Mouse (Mus musculus) midbrain, postnatal 0 days (tissue): ENCODE data around the gene Entpd1. TPM values are rescaled to one million over a fixed set of nuclear protein-coding genes. Genes with fewer than 3 reads are reported as not detected.

Source experiments
- ATAC-seq: fragments of 200-750 bp; cut with Nextera tagmentation; 2 replicates; pipeline ENCODE4 v1.8.0; 2017; ENCODE audit warnings: moderate number of reproducible peaks, mild to moderate bottlenecking, moderate TSS enrichment, moderate library complexity; ENCODE audit not compliant: low FRiP score
- DNase-seq: peaks from one replicate; pipeline ENCODE4 v3.0.0-alpha.2; 2015; ENCODE audit warnings: low spot score
- H3K27ac ChIP-seq: fragments of 300-500 bp; sonication (generic); 2 replicates; pipeline ENCODE4 v1.5.1; 2014; ENCODE audit warnings: low read depth, mild to moderate bottlenecking, low read length, mixed read lengths
- H3K27me3 ChIP-seq: fragments of 300-500 bp; sonication (generic); 2 replicates; pipeline ENCODE4 v1.6.1; 2014; ENCODE audit warnings: low read length, control low read depth, mixed read lengths; ENCODE audit not compliant: insufficient read depth
- H3K36me3 ChIP-seq: fragments of 300-500 bp; sonication (generic); 2 replicates; pipeline ENCODE4 v1.6.1; 2014; ENCODE audit warnings: low read length, control low read depth, mixed read lengths; ENCODE audit not compliant: insufficient read depth
- H3K4me1 ChIP-seq: fragments of 300-500 bp; sonication (generic); 2 replicates; pipeline ENCODE4 v1.6.1; 2014; ENCODE audit warnings: mild to moderate bottlenecking, control low read depth, antibody characterized with exemption, low read length, mixed read lengths; ENCODE audit not compliant: insufficient read depth
- H3K4me2 ChIP-seq: fragments of 300-500 bp; sonication (generic); 2 replicates; pipeline ENCODE4 v1.6.1; 2014; ENCODE audit warnings: low read depth, mild to moderate bottlenecking, low read length, mixed read lengths; ENCODE audit not compliant: poor library complexity, severe bottlenecking
- H3K4me3 ChIP-seq: fragments of 300-500 bp; sonication (generic); 2 replicates; pipeline ENCODE4 v1.5.1; 2014; ENCODE audit warnings: low read depth, mild to moderate bottlenecking, low read length, moderate library complexity
- H3K9ac ChIP-seq: fragments of 300-500 bp; sonication (generic); replicated peaks from 2 replicates; pipeline ENCODE4 v1.6.1; 2014; ENCODE audit warnings: mild to moderate bottlenecking, low read length, moderate library complexity, mixed read lengths; ENCODE audit not compliant: poor library complexity, severe bottlenecking
- H3K9me3 ChIP-seq: fragments of 300-500 bp; sonication (generic); 2 replicates; pipeline ENCODE4 v1.6.1; 2016; ENCODE audit warnings: low read length, control low read depth
- CTCF ChIP-seq: IDR thresholded peaks from 2 replicates; pipeline ENCODE4 v1.5.1; 2016; ENCODE audit warnings: antibody characterized with exemption, mild to moderate bottlenecking
- WGBS: fragments of 180-500 bp; shearing (Covaris S2); extraction: QIAGEN DNeasy Blood & Tissue Kit; methylation state at CpG from one replicate; pipeline ENCODE4 v1.1.7; 2014; 5-methylcytosine and 5-hydroxymethylcytosine counted together
- polyA plus RNA-seq: library from polyadenylated mRNA; unstranded; fragments of >200 nt; fragmentation: Nextera tagmentation; extraction: Ambion mirVana; gene quantifications from 2 replicates; pipeline ENCODE4 v1.2.1, GENCODE M21; 2015
- total RNA-seq: library from RNA; depleted of rRNA; stranded (reverse); fragments of >200 nt; gene quantifications from 2 replicates; pipeline ENCODE4 v1.2.3, GENCODE M21; 2014

Entpd1 gene
- total and polyA plus RNA-seq, 2 experiments from 2014 or later, result 6.9 to 9.6 TPM

- Histone ChIP-seq H3K9me3 (no peaks in the 10 kb centered on the region), H3K9ac (no peak overlapping the region), H3K4me3 (no peak overlapping the region), H3K4me2 (no peak overlapping the region), H3K4me1 (peaks cover 3% of the 10 kb centered on the region; the same call in 1 of the 2 replicates), H3K36me3 (no peaks in the 10 kb centered on the region), H3K27me3 (no peaks in the 10 kb centered on the region), H3K27ac (no peak overlapping the region)
- 90% methylated on average over 6 of the region's 6 CpGs for WGBS
- no peak for ATAC-seq
- no peak for TF ChIP-seq CTCF
- DNase-seq, result no peak
Observed at GRCm38 (mm10) chr19:40661874-40662273, 49.7 kb downstream of the Entpd1 start.

- Histone ChIP-seq H3K36me3 (no peaks in the 10 kb centered on the region), H3K4me1 (peaks cover 3% of the 10 kb centered on the region; the same call in 1 of the 2 replicates), H3K9me3 (no peaks in the 10 kb centered on the region), H3K4me2 (no peak overlapping the region), H3K4me3 (no peak overlapping the region), H3K27ac (no peak overlapping the region), H3K27me3 (no peaks in the 10 kb centered on the region), H3K9ac (no peak overlapping the region)
- ATAC-seq (no peak), DNase-seq (no peak)
- 66% methylated on average over 2 of the region's 2 CpGs for WGBS
- no peak for TF ChIP-seq CTCF
Observed at GRCm38 (mm10) chr19:40662727-40663126, 50.6 kb downstream of the Entpd1 start.

- Histone ChIP-seq H3K27ac (no peak overlapping the region), H3K4me2 (no peak overlapping the region), H3K9me3 (no peaks in the 10 kb centered on the region), H3K9ac (no peak overlapping the region), H3K27me3 (no peaks in the 10 kb centered on the region), H3K4me1 (0 out of 2 replicates have a peak, but pooled peaks cover 3% of the 10 kb centered on the region), H3K4me3 (no peak overlapping the region), H3K36me3 (no peaks in the 10 kb centered on the region)
- no peak for TF ChIP-seq CTCF
- whole genome bisulfite sequencing, result 88% methylated on average over 7 of the region's 7 CpGs
- ATAC-seq (no peak), DNase-seq (no peak)
Observed at GRCm38 (mm10) chr19:40665778-40666177, 53.6 kb downstream of the Entpd1 start.

GRCm38 (mm10) chr19:40667111-40667510 lies 54.9 kb downstream of the Entpd1 start:
- no peak for TF ChIP-seq CTCF
- Histone ChIP-seq H3K4me1 (0 out of 2 replicates have a peak, but pooled peaks cover 3% of the 10 kb centered on the region), H3K27ac (no peak overlapping the region), H3K4me3 (no peak overlapping the region), H3K4me2 (no peak overlapping the region), H3K36me3 (no peaks in the 10 kb centered on the region), H3K9me3 (no peaks in the 10 kb centered on the region), H3K9ac (no peak overlapping the region), H3K27me3 (no peaks in the 10 kb centered on the region)
- WGBS, result 80% methylated on average over 6 of the region's 6 CpGs
- ATAC-seq (no peak), DNase-seq (no peak)

- Histone ChIP-seq H3K27ac (no peak overlapping the region), H3K36me3 (no peaks in the 10 kb centered on the region), H3K27me3 (no peaks in the 10 kb centered on the region), H3K4me1 (0 out of 2 replicates have a peak, but pooled peaks cover 3% of the 10 kb centered on the region), H3K9ac (no peak overlapping the region), H3K4me2 (no peak overlapping the region), H3K4me3 (no peak overlapping the region), H3K9me3 (no peaks in the 10 kb centered on the region)
- DNase-seq (no peak), ATAC-seq (no peak)
- WGBS, result 86% methylated on average over 5 of the region's 5 CpGs
- no peak for TF ChIP-seq CTCF
Observed at GRCm38 (mm10) chr19:40675329-40675728, 63.2 kb downstream of the Entpd1 start.

- ATAC-seq, result no peak
Observed at GRCm38 (mm10) chr19:40678087-40678486, 65.9 kb downstream of the Entpd1 start.

More at GRCm38 (mm10) chr19:40678087-40678486, 65.9 kb downstream of the Entpd1 start:
- Histone ChIP-seq H3K27ac (no peak overlapping the region), H3K9me3 (no peaks in the 10 kb centered on the region), H3K4me2 (no peak overlapping the region), H3K36me3 (no peaks in the 10 kb centered on the region), H3K9ac (no peak overlapping the region), H3K4me3 (no peak overlapping the region), H3K4me1 (0 out of 2 replicates have a peak, but pooled peaks cover 3% of the 10 kb centered on the region), H3K27me3 (no peaks in the 10 kb centered on the region)
- no peak for DNase-seq
- 78% methylated on average over 6 of the region's 6 CpGs for WGBS
- no peak for TF ChIP-seq CTCF
